Mouse (Mus musculus) forebrain, postnatal 0 days (tissue): ENCODE measurements around the gene Zfp746. TPM values are rescaled to one million over a fixed set of nuclear protein-coding genes. Genes with fewer than 3 reads are reported as not detected.
A peak's percentile ranks its signal among the peaks of the same experiment; 100 is the strongest.

Experiments
- ATAC-seq: fragments of 200-750 bp; cut with Nextera tagmentation; 2 replicates; pipeline ENCODE4 v1.8.0; 2017; ENCODE audit warnings: mild to moderate bottlenecking, moderate library complexity
- DNase-seq: peaks from one replicate; pipeline ENCODE4 v3.0.0-alpha.2; 2015
- H3K27ac ChIP-seq: fragments of 300-500 bp; sonication (generic); 2 replicates; pipeline ENCODE4 v1.5.1; 2014; ENCODE audit warnings: low read depth, mild to moderate bottlenecking, antibody characterized with exemption, low read length, moderate library complexity, mixed read lengths
- H3K27me3 ChIP-seq: fragments of 300-500 bp; sonication (generic); 2 replicates; pipeline ENCODE4 v1.6.1; 2014; ENCODE audit warnings: mild to moderate bottlenecking, low read length, mixed read lengths; ENCODE audit not compliant: insufficient read depth
- H3K36me3 ChIP-seq: fragments of 300-500 bp; sonication (generic); 2 replicates; pipeline ENCODE4 v1.6.1; 2014; ENCODE audit warnings: mild to moderate bottlenecking, moderate library complexity; ENCODE audit not compliant: insufficient read depth
- H3K4me1 ChIP-seq: fragments of 300-500 bp; sonication (generic); 2 replicates; pipeline ENCODE4 v1.6.1; 2014; ENCODE audit warnings: antibody characterized with exemption; ENCODE audit not compliant: insufficient read depth
- H3K4me2 ChIP-seq: fragments of 300-500 bp; sonication (generic); 2 replicates; pipeline ENCODE4 v1.6.1; 2014; ENCODE audit warnings: low read depth, mild to moderate bottlenecking, moderate library complexity
- H3K4me3 ChIP-seq: fragments of 300-500 bp; sonication (generic); 2 replicates; pipeline ENCODE4 v1.5.1; 2014; ENCODE audit warnings: low read depth, low read length, mixed read lengths
- H3K9ac ChIP-seq: fragments of 300-500 bp; sonication (generic); 2 replicates; pipeline ENCODE4 v1.6.1; 2014; ENCODE audit warnings: mild to moderate bottlenecking
- H3K9me3 ChIP-seq: fragments of 300-500 bp; sonication (generic); 2 replicates; pipeline ENCODE4 v1.6.1; 2016; ENCODE audit warnings: low read length
- CTCF ChIP-seq: sonication (generic); IDR thresholded peaks from 2 replicates; pipeline ENCODE4 v1.5.1; 2016; ENCODE audit warnings: antibody characterized with exemption, control low read depth, low read depth
- WGBS: fragments of 180-500 bp; shearing (Covaris S2); extraction: QIAGEN DNeasy Blood & Tissue Kit; methylation state at CpG from one replicate; pipeline ENCODE4 v1.1.7; 2014; 5-methylcytosine and 5-hydroxymethylcytosine counted together
- microRNA-seq, 2 experiments: library from miRNA; unstranded; fragments of <30 nt; microRNA quantifications; one replicate each; pipeline ENCODE4; 2016
- polyA plus RNA-seq: library from polyadenylated mRNA; unstranded; fragments of >200 nt; fragmentation: Nextera tagmentation; extraction: Ambion mirVana; gene quantifications from 2 replicates; pipeline ENCODE4 v1.2.1, GENCODE M21; 2015
- total RNA-seq: library from RNA; depleted of rRNA; stranded (reverse); fragments of >200 nt; gene quantifications from 2 replicates; pipeline ENCODE4 v1.2.3, GENCODE M21; 2014; rRNA removed

Zfp746 gene
- total and polyA plus RNA-seq, 2 experiments from 2014 or later = 15.5 to 51.6 TPM

- peaks cover 55% of the 10 kb centered on the region for H3K36me3 ChIP-seq
- ATAC-seq (no peak), DNase-seq (no peak)
- no peaks in the 10 kb centered on the region for H3K27me3 ChIP-seq
- H3K4me2 ChIP-seq = no peak overlapping the region
- peaks cover 10% of the 10 kb centered on the region; the same call in 1 of the 2 replicates for H3K9me3 ChIP-seq
- no peak overlapping the region for H3K4me3 ChIP-seq
- no peaks in the 10 kb centered on the region for H3K4me1 ChIP-seq
- TF ChIP-seq CTCF = no peak
- WGBS = 81% methylated on average over 2 of the region's 2 CpGs
- no peak overlapping the region for H3K27ac ChIP-seq
- H3K9ac ChIP-seq = no peak overlapping the region
These were observed 63.7 kb downstream of the Zfp746 start for GRCm38 (mm10) chr6:48022672-48023071.

DNA sequence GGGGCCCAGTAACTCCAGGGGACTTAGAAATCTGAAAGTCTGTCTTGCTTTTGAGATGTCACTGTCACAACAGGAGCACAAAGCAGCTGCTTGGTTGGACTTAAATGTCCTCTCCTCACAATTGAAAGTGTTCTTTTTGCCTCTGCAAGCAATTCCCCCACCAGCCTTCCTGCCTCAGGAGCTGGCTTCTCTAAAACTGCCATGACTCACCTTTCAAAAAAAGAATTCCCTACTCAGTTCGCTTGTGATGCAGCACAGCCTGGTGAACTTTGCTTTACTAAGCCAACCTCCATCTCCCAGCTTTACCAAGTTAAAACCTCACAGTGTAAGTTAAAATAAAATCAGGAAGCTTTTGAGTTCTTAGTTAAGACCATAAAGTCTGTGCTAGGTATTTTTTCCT, 64.7 kb downstream of the Zfp746 start:
- WGBS = 82% methylated on average over 1 of the region's 1 CpGs
- Histone ChIP-seq H3K27ac (no peak overlapping the region), H3K9me3 (peaks cover 10% of the 10 kb centered on the region; the same call in 1 of the 2 replicates), H3K4me3 (no peak overlapping the region), H3K4me2 (no peak overlapping the region), H3K4me1 (no peaks in the 10 kb centered on the region), H3K27me3 (no peaks in the 10 kb centered on the region), H3K36me3 (peaks cover 45% of the 10 kb centered on the region), H3K9ac (no peak overlapping the region)
- TF ChIP-seq CTCF = no peak
- DNase-seq = no peak
- no peak for ATAC-seq

GRCm38 (mm10) chr6:48020006-48020405, 66.4 kb downstream of the Zfp746 start:
- Histone ChIP-seq H3K4me1 (no peaks in the 10 kb centered on the region), H3K9me3 (peaks cover 6% of the 10 kb centered on the region; the same call in 1 of the 2 replicates), H3K4me2 (no peak overlapping the region), H3K27ac (no peak overlapping the region), H3K4me3 (no peak overlapping the region), H3K9ac (no peak overlapping the region), H3K27me3 (no peaks in the 10 kb centered on the region), H3K36me3 (peaks cover 29% of the 10 kb centered on the region)
- DNase-seq (no peak), ATAC-seq (no peak)
- 62% methylated on average over 2 of the region's 2 CpGs for WGBS
- no peak for TF ChIP-seq CTCF

- no peak overlapping the region for H3K4me3 ChIP-seq
- WGBS = 94% methylated on average over 9 of the region's 9 CpGs
- no peak for ATAC-seq
- no peak overlapping the region for H3K9ac ChIP-seq
- H3K36me3 ChIP-seq = peaks cover 3% of the 10 kb centered on the region
- no peak for DNase-seq
- H3K9me3 ChIP-seq = no peaks in the 10 kb centered on the region
- TF ChIP-seq CTCF = no peak
- no peak overlapping the region for H3K4me2 ChIP-seq
- no peak overlapping the region for H3K27ac ChIP-seq
- H3K4me1 ChIP-seq = no peaks in the 10 kb centered on the region
- no peaks in the 10 kb centered on the region for H3K27me3 ChIP-seq
These were observed 69.6 kb downstream of the Zfp746 start for GRCm38 (mm10) chr6:48016841-48017240.

DNA sequence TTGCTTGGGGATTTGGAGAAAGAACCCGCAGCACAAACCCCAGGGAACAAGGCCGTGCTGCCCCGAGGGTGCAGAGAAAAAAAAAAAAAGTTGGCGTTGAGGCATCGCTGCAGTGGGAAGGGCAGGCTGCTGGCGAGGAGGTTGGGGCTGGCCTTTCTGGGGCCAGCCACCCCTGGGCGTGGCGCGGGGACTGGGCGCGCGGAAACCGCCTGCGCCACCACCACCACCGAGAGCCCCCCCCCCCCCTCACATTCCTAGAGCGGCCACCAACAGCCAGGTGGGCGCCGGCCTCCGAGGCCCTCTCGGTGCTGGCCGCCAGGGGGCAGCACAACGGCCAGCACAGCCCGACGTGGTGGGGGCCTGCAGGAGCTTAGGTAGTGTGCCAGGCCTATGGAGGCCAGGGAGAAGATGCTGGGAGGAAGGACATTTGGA, 70.3 kb downstream of the Zfp746 start:
- WGBS = under 1% methylated on average over 23 of the region's 24 CpGs
- Histone ChIP-seq H3K27ac (0 out of 2 replicates have a peak overlapping the region, but pooled peaks have one; percentile 1), H3K36me3 (peaks cover 3% of the 10 kb centered on the region; the same call in 1 of the 2 replicates), H3K4me2 (peak overlapping the region; percentile 70), H3K9ac (peak overlapping the region; percentile 51), H3K9me3 (no peaks in the 10 kb centered on the region), H3K4me1 (no peaks in the 10 kb centered on the region), H3K27me3 (no peaks in the 10 kb centered on the region), H3K4me3 (peak overlapping the region; percentile 36)
- DNase-seq (peak; percentile 81), ATAC-seq (peak; percentile 96)
- peak; percentile 88 for TF ChIP-seq CTCF

Small RNA genes lying within 50 kb of the gene (microRNA-seq; reads per million reads assigned to microRNA genes)
- 0 reads per million in 2 experiments for gene Gm24563

Other genes with a start within 250 kb of the Zfp746 start
- 41.8 and 48.5 TPM in 2 replicates for gene Zfp282, start 209.4 kb downstream of the Zfp746 start, total RNA-seq
- 15.4 and 16.7 TPM in 2 replicates for gene Zfp282, start 209.4 kb downstream of the Zfp746 start, polyA plus RNA-seq
- 12.8 and 17.0 TPM in 2 replicates for gene Zfp212, start 166.1 kb downstream of the Zfp746 start, total RNA-seq
- gene Zfp212, start 166.1 kb downstream of the Zfp746 start, polyA plus RNA-seq = 19.3 and 21.8 TPM in 2 replicates
- 33.9 and 37.7 TPM in 2 replicates for gene Zfp956, start 133.2 kb downstream of the Zfp746 start, total RNA-seq
- 19.5 and 21.8 TPM in 2 replicates for gene Zfp956, start 133.2 kb downstream of the Zfp746 start, polyA plus RNA-seq
- gene Zfp777, start 37.7 kb downstream of the Zfp746 start, total RNA-seq = 23.2 and 46.5 TPM in 2 replicates
- 12.5 and 14.2 TPM in 2 replicates for gene Zfp777, start 37.7 kb downstream of the Zfp746 start, polyA plus RNA-seq